Mouse (Mus musculus): ENCODE results near the gene Col6a5. TPM values are rescaled to one million over a fixed set of nuclear protein-coding genes. Genes with fewer than 3 reads are reported as not detected.

Col6a5 gene
- 0.39 TPM in 1 of 2 replicates, not detected in the other for polyA plus RNA-seq (2011; ENCODE audit: insufficient read length, low read depth, missing spikeins)

- TF ChIP-seq CTCF (IDR thresholded peaks at IDR 0.05; ENCODE audit: borderline replicate concordance, insufficient read depth, low read length) (no peak), POLR2A (IDR thresholded peaks at IDR 0.05; ENCODE audit: low read depth, low read length) (no peak)
- Histone ChIP-seq H3K27ac (ENCODE audit: insufficient read depth, low read length) (no peak within 1 kb of the TSS), H3K4me3 (ENCODE audit: insufficient read depth, low read length) (no peak within 1 kb of the TSS), H3K4me1 (ENCODE audit: control insufficient read depth, insufficient read depth, low read length) (no peaks in the 10 kb centered on the region)
Observed at GRCm38 (mm10) chr9:105960533-105960932, at the start of gene Col6a5. Gene Col6a5 (minus strand): TSS chr9:105960643.

DNA sequence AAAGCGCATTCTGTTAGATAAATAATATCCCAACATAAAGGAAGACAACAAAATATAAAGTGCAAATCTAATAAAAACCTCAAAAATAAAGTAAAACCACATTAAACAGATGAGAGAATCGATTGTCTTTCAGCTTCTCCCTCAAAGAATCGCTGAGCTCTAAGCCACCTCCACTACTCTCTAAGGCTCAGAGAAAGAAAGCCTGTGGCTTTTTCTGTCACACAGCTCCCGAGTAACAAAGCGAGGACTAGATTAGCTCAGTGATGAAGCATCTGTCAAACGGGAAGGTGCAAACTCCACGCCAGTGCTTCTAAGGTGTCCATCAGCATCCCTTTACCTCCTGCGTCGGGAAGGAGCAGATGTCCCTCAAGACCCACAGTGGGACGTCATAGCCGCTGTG lies 37.5 kb upstream of the Col6a5 start:
- Histone ChIP-seq H3K27ac (ENCODE audit: insufficient read depth, low read length) (no peak overlapping the region), H3K4me1 (ENCODE audit: control insufficient read depth, insufficient read depth, low read length) (peaks cover 5% of the 10 kb centered on the region; the same call in 1 of the 2 replicates), H3K4me3 (ENCODE audit: insufficient read depth, low read length) (no peak overlapping the region)
- TF ChIP-seq POLR2A (IDR thresholded peaks at IDR 0.05; ENCODE audit: low read depth, low read length) (no peak), CTCF (IDR thresholded peaks at IDR 0.05; ENCODE audit: borderline replicate concordance, insufficient read depth, low read length) (no peak)

GRCm38 (mm10) chr9:105992425-105992824 lies 32.0 kb upstream of the Col6a5 start:
- no peak overlapping the region for H3K27ac ChIP-seq (ENCODE audit: insufficient read depth, low read length)
- no peaks in the 10 kb centered on the region for H3K4me1 ChIP-seq (ENCODE audit: control insufficient read depth, insufficient read depth, low read length)
- H3K4me3 ChIP-seq (ENCODE audit: insufficient read depth, low read length) = no peak overlapping the region
- TF ChIP-seq POLR2A (IDR thresholded peaks at IDR 0.05; ENCODE audit: low read depth, low read length) (no peak), CTCF (IDR thresholded peaks at IDR 0.05; ENCODE audit: borderline replicate concordance, insufficient read depth, low read length) (no peak)

- Histone ChIP-seq H3K4me1 (ENCODE audit: control insufficient read depth, insufficient read depth, low read length) (no peaks in the 10 kb centered on the region), H3K4me3 (ENCODE audit: insufficient read depth, low read length) (no peak overlapping the region), H3K27ac (ENCODE audit: insufficient read depth, low read length) (no peak overlapping the region)
- TF ChIP-seq POLR2A (IDR thresholded peaks at IDR 0.05; ENCODE audit: low read depth, low read length) (no peak), CTCF (IDR thresholded peaks at IDR 0.05; ENCODE audit: borderline replicate concordance, insufficient read depth, low read length) (no peak)
Observed at GRCm38 (mm10) chr9:105990099-105990498, 29.7 kb upstream of the Col6a5 start.

DNA sequence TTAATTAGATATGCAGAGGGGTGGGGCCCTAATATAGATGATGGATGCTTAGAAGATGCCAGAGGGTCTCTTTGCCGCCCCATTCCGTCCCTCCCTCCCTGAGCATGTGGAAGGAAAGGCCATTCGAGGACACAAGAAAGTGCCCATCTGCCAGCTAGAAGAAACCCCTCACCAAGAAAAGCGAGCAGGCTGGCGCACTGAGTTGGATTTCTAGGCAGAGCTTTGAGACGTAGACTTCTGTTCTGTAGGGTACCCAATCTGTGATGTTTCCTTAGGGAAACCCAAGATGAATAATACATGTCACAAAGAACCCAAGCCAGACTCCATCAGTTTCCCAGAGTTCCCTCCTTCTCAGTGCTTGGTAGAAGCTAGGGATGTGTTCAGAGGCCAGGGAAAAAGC lies 29.0 kb upstream of the Col6a5 start:
- no peak overlapping the region for H3K4me3 ChIP-seq (ENCODE audit: insufficient read depth, low read length)
- H3K4me1 ChIP-seq (ENCODE audit: control insufficient read depth, insufficient read depth, low read length) = no peaks in the 10 kb centered on the region
- TF ChIP-seq CTCF (IDR thresholded peaks at IDR 0.05; ENCODE audit: borderline replicate concordance, insufficient read depth, low read length) (no peak), POLR2A (IDR thresholded peaks at IDR 0.05; ENCODE audit: low read depth, low read length) (no peak)
- H3K27ac ChIP-seq (ENCODE audit: insufficient read depth, low read length) = no peak overlapping the region

DNA sequence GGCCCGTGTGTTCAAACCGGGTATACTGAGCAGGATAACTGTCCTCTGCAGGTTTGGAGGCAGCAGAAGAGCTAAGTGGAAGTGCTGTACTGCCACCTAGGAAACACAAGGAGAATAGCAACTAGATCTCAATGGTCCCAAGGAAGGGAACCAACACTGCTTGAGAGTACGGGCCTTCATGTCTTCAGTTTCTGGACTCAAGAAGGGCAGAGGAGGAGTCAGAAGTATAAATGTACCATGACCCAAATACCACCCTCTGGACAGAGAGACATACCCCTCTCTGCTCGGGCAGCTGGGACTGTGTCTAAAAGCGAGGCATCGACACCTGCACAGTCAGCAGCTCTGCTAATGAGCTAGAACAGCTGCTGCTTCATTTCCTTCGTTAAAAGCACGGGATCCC lies 27.7 kb upstream of the Col6a5 start:
- TF ChIP-seq CTCF (IDR thresholded peaks at IDR 0.05; ENCODE audit: borderline replicate concordance, insufficient read depth, low read length) (peak; percentile 35; the same call in 1 of the 2 replicates), POLR2A (IDR thresholded peaks at IDR 0.05; ENCODE audit: low read depth, low read length) (no peak)
- H3K27ac ChIP-seq (ENCODE audit: insufficient read depth, low read length) = no peak overlapping the region

DNA sequence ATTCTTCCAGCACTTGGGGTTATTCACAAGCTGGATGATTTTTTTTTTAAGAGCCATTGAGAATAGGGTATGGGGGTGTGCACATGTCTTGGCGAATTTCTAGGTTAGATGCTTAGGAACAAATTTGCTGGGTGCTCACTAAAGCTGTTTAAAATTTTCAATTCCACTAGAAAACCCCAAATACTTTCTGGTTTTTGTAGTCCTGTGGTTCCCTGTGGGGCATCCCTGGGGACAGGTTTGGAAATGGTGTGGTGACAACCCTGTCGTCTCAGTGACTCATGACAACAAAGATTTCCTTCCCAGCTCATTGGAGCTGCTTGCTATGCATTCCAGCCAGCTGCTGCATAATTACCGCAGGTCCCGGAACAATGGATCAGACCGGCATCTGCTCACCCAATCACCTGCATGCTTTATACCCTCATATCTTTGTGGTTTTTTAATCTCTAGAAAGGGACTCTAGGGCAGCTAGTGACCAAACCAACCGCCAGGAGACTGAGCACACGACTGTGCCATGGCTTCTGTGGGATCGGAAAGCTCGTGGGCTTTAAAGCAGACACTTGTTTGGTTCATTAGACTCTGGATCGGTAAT lies 24.6 kb upstream of the Col6a5 start:
- no peaks in the 10 kb centered on the region for H3K4me1 ChIP-seq (ENCODE audit: control insufficient read depth, insufficient read depth, low read length)
- no peak for TF ChIP-seq CTCF (IDR thresholded peaks at IDR 0.05; ENCODE audit: borderline replicate concordance, insufficient read depth, low read length)
- TF ChIP-seq POLR2A (IDR thresholded peaks at IDR 0.05; ENCODE audit: low read depth, low read length) = no peak
- no peak overlapping the region for H3K4me3 ChIP-seq (ENCODE audit: insufficient read depth, low read length)
- no peak overlapping the region for H3K27ac ChIP-seq (ENCODE audit: insufficient read depth, low read length)

More for the DNA sequence above, 27.7 kb upstream of the Col6a5 start:
- H3K4me3 ChIP-seq (ENCODE audit: insufficient read depth, low read length) = no peak overlapping the region
- H3K4me1 ChIP-seq (ENCODE audit: control insufficient read depth, insufficient read depth, low read length) = no peaks in the 10 kb centered on the region

- no peak overlapping the region for H3K4me3 ChIP-seq (ENCODE audit: insufficient read depth, low read length)
- H3K27ac ChIP-seq (ENCODE audit: insufficient read depth, low read length) = no peak overlapping the region
- TF ChIP-seq CTCF (IDR thresholded peaks at IDR 0.05; ENCODE audit: borderline replicate concordance, insufficient read depth, low read length) (no peak), POLR2A (IDR thresholded peaks at IDR 0.05; ENCODE audit: low read depth, low read length) (no peak)
- H3K4me1 ChIP-seq (ENCODE audit: control insufficient read depth, insufficient read depth, low read length) = no peaks in the 10 kb centered on the region
Observed at GRCm38 (mm10) chr9:105978479-105978878, 18.0 kb upstream of the Col6a5 start.

DNA sequence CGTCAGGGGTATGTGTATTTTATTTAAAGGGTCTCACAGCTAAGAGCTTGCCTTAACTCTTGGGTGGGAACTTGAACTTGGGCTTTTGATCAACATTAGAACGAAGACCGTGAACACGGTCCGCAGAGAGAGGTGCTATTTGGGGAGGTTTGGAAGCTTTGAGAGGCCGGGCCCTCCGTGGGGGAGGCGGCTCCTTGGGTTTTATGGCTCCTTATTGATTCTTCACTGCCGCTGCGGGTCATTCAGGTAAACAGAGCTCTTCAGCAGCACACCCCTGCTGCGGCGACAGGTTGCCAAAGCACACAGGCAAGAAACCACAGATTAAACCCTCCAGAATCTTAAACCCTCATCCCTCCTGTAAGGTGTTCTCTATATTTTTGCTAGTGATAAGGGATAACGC lies 16.4 kb upstream of the Col6a5 start:
- Histone ChIP-seq H3K4me3 (ENCODE audit: insufficient read depth, low read length) (no peak overlapping the region), H3K4me1 (ENCODE audit: control insufficient read depth, insufficient read depth, low read length) (no peaks in the 10 kb centered on the region), H3K27ac (ENCODE audit: insufficient read depth, low read length) (no peak overlapping the region)
- TF ChIP-seq POLR2A (IDR thresholded peaks at IDR 0.05; ENCODE audit: low read depth, low read length) (no peak), CTCF (IDR thresholded peaks at IDR 0.05; ENCODE audit: borderline replicate concordance, insufficient read depth, low read length) (no peak)

- no peaks in the 10 kb centered on the region for H3K4me1 ChIP-seq (ENCODE audit: control insufficient read depth, insufficient read depth, low read length)
Observed at GRCm38 (mm10) chr9:105976314-105976713, 15.9 kb upstream of the Col6a5 start.

More at GRCm38 (mm10) chr9:105976314-105976713, 15.9 kb upstream of the Col6a5 start:
- TF ChIP-seq POLR2A (IDR thresholded peaks at IDR 0.05; ENCODE audit: low read depth, low read length) = no peak
- no peak for TF ChIP-seq CTCF (IDR thresholded peaks at IDR 0.05; ENCODE audit: borderline replicate concordance, insufficient read depth, low read length)
- H3K4me3 ChIP-seq (ENCODE audit: insufficient read depth, low read length) = no peak overlapping the region
- no peak overlapping the region for H3K27ac ChIP-seq (ENCODE audit: insufficient read depth, low read length)
